In genomic region chr10:104661672-104662071, GRCm38 (mm10) we compare ENCODE assay signal across 9 mouse cellular contexts.
DNase-seq lines count a peak whose midpoint lies in the region; ATAC-seq lines count a peak whose summit lies in the region.
"Had no signal": no experiment of that assay in that cellular context is flagged by ENCODE, and none has a peak within 500 bp of the region (broad histone marks: within the 10 kb centered on the region; RNA-seq: fewer than 3 reads in every experiment).

No protein-coding gene starts in this region.

- no peaks in the 10 kb centered on the region for H3K27me3 ChIP-seq in embryonic facial prominence, embryonic 11.5 days (ENCODE audit: control insufficient read depth, insufficient read depth, low read length)
- no peaks in the 10 kb centered on the region for H3K27me3 ChIP-seq in embryonic facial prominence, embryonic 10.5 days (replicated peaks; ENCODE audit: low read depth, poor library complexity, severe bottlenecking)
- no peaks in the 10 kb centered on the region for H3K27me3 ChIP-seq in lung, embryonic 16.5 days (ENCODE audit: control insufficient read depth, insufficient read depth, low read depth, low read length)
- no peaks in the 10 kb centered on the region for H3K27me3 ChIP-seq in neural tube, embryonic 14.5 days (ENCODE audit: control insufficient read depth, insufficient read depth, low read length)
- H3K27me3 ChIP-seq: limb, embryonic 15.5 days had no signal

- H3K36me3 ChIP-seq in embryonic facial prominence, embryonic 11.5 days (replicated peaks; ENCODE audit: control insufficient read depth, insufficient read depth, low read depth, low read length) = no peaks in the 10 kb centered on the region
- no peaks in the 10 kb centered on the region for H3K36me3 ChIP-seq in embryonic facial prominence, embryonic 10.5 days (replicated peaks)
- H3K36me3 ChIP-seq in lung, embryonic 16.5 days (ENCODE audit: control insufficient read depth, insufficient read depth, low read length) = no peaks in the 10 kb centered on the region
- no peaks in the 10 kb centered on the region for H3K36me3 ChIP-seq in neural tube, embryonic 14.5 days (ENCODE audit: control insufficient read depth, insufficient read depth, low read length)
- H3K36me3 ChIP-seq: limb, embryonic 15.5 days had no signal

- no peak for ATAC-seq in embryonic facial prominence, embryonic 11.5 days (replicated peaks; ENCODE audit: insufficient number of reproducible peaks, low FRiP score, low TSS enrichment, low read depth)
- ATAC-seq in lung, embryonic 16.5 days (ENCODE audit: low read depth) = peak; percentile 68
- ATAC-seq in neural tube, embryonic 14.5 days (ENCODE audit: low read depth) = peak; percentile 88

- WGBS in embryonic facial prominence, embryonic 11.5 days = 40% methylated on average over 7 of the region's 7 CpGs
- 58% methylated on average over 7 of the region's 7 CpGs for WGBS in embryonic facial prominence, embryonic 10.5 days
- WGBS in lung, embryonic 16.5 days = 34% methylated on average over 7 of the region's 7 CpGs
- WGBS in neural tube, embryonic 14.5 days = 6% methylated on average over 7 of the region's 7 CpGs

- peak; percentile 18 for DNase-seq in embryonic facial prominence, embryonic 11.5 days (ENCODE audit: low spot score)
- no peak for DNase-seq in embryonic facial prominence, embryonic 10.5 days (ENCODE audit: low spot score)
- no peak for DNase-seq in lung, postnatal 4 days
- DNase-seq in forelimb bud, embryonic 11.5 days (ENCODE audit: low read depth, low spot score) = peak; percentile 36
- no peak for DNase-seq in layer of hippocampus, postnatal 25 days (ENCODE audit: extremely low spot score in 1 of 2, low spot score in 1 of 2)
- DNase-seq in c-Kit-positive CD71-positive TER-119-positive erythroid progenitor cells, embryonic 14.5 days (ENCODE audit: low spot score) = no peak

- no peak overlapping the region for H3K27ac ChIP-seq in embryonic facial prominence, embryonic 11.5 days (replicated peaks; ENCODE audit: low read depth, low read length)
- H3K27ac ChIP-seq in embryonic facial prominence, embryonic 10.5 days (replicated peaks) = no peak overlapping the region
- H3K27ac ChIP-seq in lung, embryonic 16.5 days (ENCODE audit: low read length) = no peak overlapping the region
- H3K27ac ChIP-seq in neural tube, embryonic 14.5 days (ENCODE audit: low read depth, low read length) = no peak overlapping the region
- H3K27ac ChIP-seq: limb, embryonic 15.5 days had no signal

- H3K9ac ChIP-seq in embryonic facial prominence, embryonic 11.5 days (replicated peaks; ENCODE audit: low read length) = no peak overlapping the region
- H3K9ac ChIP-seq in lung, embryonic 16.5 days (ENCODE audit: low read length) = no peak overlapping the region
- H3K9ac ChIP-seq in neural tube, embryonic 14.5 days (replicated peaks; ENCODE audit: low read depth, low read length) = no peak overlapping the region
- H3K9ac ChIP-seq: limb, embryonic 15.5 days had no signal

- H3K4me2 ChIP-seq in embryonic facial prominence, embryonic 11.5 days (ENCODE audit: low read depth, low read length) = no peak overlapping the region
- no peak overlapping the region for H3K4me2 ChIP-seq in lung, embryonic 16.5 days (ENCODE audit: low read depth, low read length)
- H3K4me2 ChIP-seq in neural tube, embryonic 14.5 days (ENCODE audit: low read depth, low read length) = no peak overlapping the region
- H3K4me2 ChIP-seq: limb, embryonic 15.5 days had no signal

- H3K9me3 ChIP-seq in embryonic facial prominence, embryonic 11.5 days (replicated peaks; ENCODE audit: control insufficient read depth, low read length) = no peaks in the 10 kb centered on the region
- no peaks in the 10 kb centered on the region for H3K9me3 ChIP-seq in embryonic facial prominence, embryonic 10.5 days
- H3K9me3 ChIP-seq in lung, embryonic 16.5 days (ENCODE audit: control insufficient read depth, low read length) = no peaks in the 10 kb centered on the region
- H3K9me3 ChIP-seq in neural tube, embryonic 14.5 days (ENCODE audit: control insufficient read depth, low read length) = no peaks in the 10 kb centered on the region
- H3K9me3 ChIP-seq: limb, embryonic 15.5 days had no signal

- H3K4me1 ChIP-seq in embryonic facial prominence, embryonic 11.5 days (ENCODE audit: control insufficient read depth, insufficient read depth, low read length) = no peaks in the 10 kb centered on the region
- no peaks in the 10 kb centered on the region for H3K4me1 ChIP-seq in embryonic facial prominence, embryonic 10.5 days
- no peaks in the 10 kb centered on the region for H3K4me1 ChIP-seq in lung, embryonic 16.5 days (replicated peaks; ENCODE audit: control insufficient read depth, insufficient read depth, low read length)
- peaks cover 6% of the 10 kb centered on the region; the same call in 1 of the 2 replicates for H3K4me1 ChIP-seq in neural tube, embryonic 14.5 days (ENCODE audit: control insufficient read depth, insufficient read depth, low read length)
- H3K4me1 ChIP-seq: limb, embryonic 15.5 days had no signal

- no peak overlapping the region for H3K4me3 ChIP-seq in embryonic facial prominence, embryonic 11.5 days (ENCODE audit: low read depth, low read length)
- no peak overlapping the region for H3K4me3 ChIP-seq in embryonic facial prominence, embryonic 10.5 days
- no peak overlapping the region for H3K4me3 ChIP-seq in lung, embryonic 16.5 days (ENCODE audit: low read length)
- no peak overlapping the region for H3K4me3 ChIP-seq in neural tube, embryonic 14.5 days (ENCODE audit: low read depth, low read length)
- H3K4me3 ChIP-seq: limb, embryonic 15.5 days had no signal

Comparison
In these comparisons a context has a peak if more than half of its experiments do, and no peak if none do; other contexts are left out.
1. DNase-seq: peak in embryonic facial prominence, embryonic 11.5 days (single experiment) and forelimb bud, embryonic 11.5 days (single experiment); none in embryonic facial prominence, embryonic 10.5 days (single experiment), lung, postnatal 4 days (0 of 2), layer of hippocampus, postnatal 25 days (0 of 2) and c-Kit-positive CD71-positive TER-119-positive erythroid progenitor cells, embryonic 14.5 days (single experiment).